19 mouse cellular contexts compared by ENCODE assay signal in genomic region chr14:49140756-49141155, GRCm38 (mm10).
"Had no signal": no experiment of that assay in that cellular context is flagged by ENCODE, and none has a peak within 500 bp of the region (broad histone marks: within the 10 kb centered on the region; RNA-seq: fewer than 3 reads in every experiment).

No protein-coding gene starts in this region.

- H3K4me1 ChIP-seq: intestine, embryonic 15.5 days; liver, embryonic 12.5 days; liver, embryonic 15.5 days; lung, embryonic 15.5 days; neural tube, embryonic 15.5 days had no signal

- ATAC-seq: intestine, embryonic 15.5 days; liver, embryonic 12.5 days had no signal

- H3K36me3 ChIP-seq: intestine, embryonic 15.5 days; liver, embryonic 12.5 days; liver, embryonic 15.5 days; lung, embryonic 15.5 days; midbrain, embryonic 10.5 days; neural tube, embryonic 12.5 days; neural tube, embryonic 15.5 days had no signal

- H3K4me3 ChIP-seq: intestine, embryonic 15.5 days; liver, embryonic 12.5 days; liver, embryonic 15.5 days; lung, embryonic 15.5 days; midbrain, embryonic 10.5 days; neural tube, embryonic 12.5 days; neural tube, embryonic 15.5 days had no signal

- DNase-seq: kidney, adult 11 months; kidney, adult 9 months; kidney, postnatal 14 days; kidney, postnatal 4 days; lung, adult 18-20 months; lung, postnatal 10 days; lung, postnatal 36 days; midbrain, embryonic 14.5 days; retina, postnatal 1 day; right cerebral cortex, postnatal 25 days; thymus, adult 18-20 months; thymus, postnatal 36 days had no signal

- H3K9ac ChIP-seq: intestine, embryonic 15.5 days; liver, embryonic 12.5 days; liver, embryonic 15.5 days; lung, embryonic 15.5 days; neural tube, embryonic 12.5 days; neural tube, embryonic 15.5 days had no signal

- H3K27me3 ChIP-seq: intestine, embryonic 15.5 days; liver, embryonic 12.5 days; liver, embryonic 15.5 days; lung, embryonic 15.5 days; neural tube, embryonic 12.5 days; neural tube, embryonic 15.5 days had no signal

- H3K27ac ChIP-seq: intestine, embryonic 15.5 days; liver, embryonic 12.5 days; liver, embryonic 15.5 days; lung, embryonic 15.5 days; midbrain, embryonic 10.5 days; neural tube, embryonic 12.5 days; neural tube, embryonic 15.5 days had no signal

- H3K9me3 ChIP-seq: intestine, embryonic 15.5 days; liver, embryonic 12.5 days; liver, embryonic 15.5 days; lung, embryonic 15.5 days; neural tube, embryonic 12.5 days; neural tube, embryonic 15.5 days had no signal

- H3K4me2 ChIP-seq: intestine, embryonic 15.5 days; liver, embryonic 12.5 days; liver, embryonic 15.5 days; lung, embryonic 15.5 days; neural tube, embryonic 12.5 days; neural tube, embryonic 15.5 days had no signal
